Mouse (Mus musculus) mouse trophoblast stem cell (cell line): ENCODE results near the gene Gas7.

Experiments used
- in situ Hi-C, 2 experiments: fragments of 300-500 bp; cut with MseI, MboI; formaldehyde crosslinking; loops; 2 replicates in 1 of 2; 3 replicates in 1 of 2; pipeline ENCODE4 v1.15.1; 2025

Gene Gas7

DNA sequence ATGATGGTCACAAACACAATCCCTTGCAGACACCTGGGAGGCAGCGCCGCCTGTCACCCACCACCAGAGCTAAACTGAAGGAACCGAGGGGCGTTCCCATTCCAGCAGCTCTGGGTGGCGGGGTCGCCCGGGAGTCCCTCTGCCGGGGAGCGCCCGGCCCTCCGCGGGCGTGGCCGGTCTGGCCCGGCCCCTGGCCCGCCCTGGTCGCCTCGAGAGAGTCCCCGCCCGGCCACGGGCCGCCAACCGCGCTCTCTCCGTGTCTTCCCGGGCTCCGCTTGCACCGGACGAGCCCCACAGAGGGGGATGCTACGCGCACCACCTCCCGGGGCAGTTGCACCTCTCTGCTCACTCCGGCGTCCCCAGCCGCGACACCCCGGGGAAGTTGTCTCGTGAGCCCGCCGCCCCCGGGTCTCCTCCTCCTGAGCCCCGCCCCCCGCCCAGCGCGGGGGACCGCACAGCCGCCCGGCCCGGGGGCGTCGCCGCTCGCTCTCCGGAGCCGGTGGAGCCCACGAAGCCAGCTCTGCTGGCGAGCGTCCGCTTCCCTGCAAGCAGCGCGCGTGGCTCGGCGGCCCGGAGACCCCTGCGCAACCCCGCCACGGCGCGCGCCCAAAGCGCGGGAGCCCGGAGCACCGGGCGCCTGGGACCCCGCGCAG, at the start of gene Gas7:
Gas7 (plus strand) TSS at position 564 of the 653 bp plus-strand sequence.
- in situ Hi-C loops = no loop called here

DNA sequence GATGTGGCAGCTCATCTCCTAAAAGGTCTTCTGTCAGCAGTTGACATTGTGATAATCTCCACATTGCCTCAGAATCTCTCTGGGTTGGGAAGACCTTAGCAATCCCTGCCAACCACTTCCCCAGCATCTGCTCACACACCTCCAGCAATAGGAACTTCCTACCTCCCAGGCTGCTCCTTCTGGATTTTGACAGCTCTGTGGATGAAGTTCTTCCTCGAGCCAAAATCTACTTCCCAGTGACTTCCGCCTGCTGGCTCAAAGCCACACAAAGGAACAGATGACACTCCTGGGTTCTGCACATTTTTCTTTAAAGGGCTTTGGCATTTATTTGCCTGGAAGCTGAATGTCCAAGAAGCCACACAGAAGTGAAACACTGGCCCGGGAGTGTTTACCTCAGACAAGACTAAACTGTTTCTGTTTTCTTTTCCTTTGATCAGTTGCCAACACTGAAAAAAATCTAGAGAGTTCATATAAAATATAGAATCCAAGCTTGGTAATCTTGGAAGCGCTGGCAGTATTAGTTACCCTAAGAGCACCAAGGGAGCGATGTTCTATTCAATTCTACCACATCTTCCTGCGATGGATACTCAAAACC, 40.8 kb upstream of the Gas7 start:
- in situ Hi-C loops = no loop called here

DNA sequence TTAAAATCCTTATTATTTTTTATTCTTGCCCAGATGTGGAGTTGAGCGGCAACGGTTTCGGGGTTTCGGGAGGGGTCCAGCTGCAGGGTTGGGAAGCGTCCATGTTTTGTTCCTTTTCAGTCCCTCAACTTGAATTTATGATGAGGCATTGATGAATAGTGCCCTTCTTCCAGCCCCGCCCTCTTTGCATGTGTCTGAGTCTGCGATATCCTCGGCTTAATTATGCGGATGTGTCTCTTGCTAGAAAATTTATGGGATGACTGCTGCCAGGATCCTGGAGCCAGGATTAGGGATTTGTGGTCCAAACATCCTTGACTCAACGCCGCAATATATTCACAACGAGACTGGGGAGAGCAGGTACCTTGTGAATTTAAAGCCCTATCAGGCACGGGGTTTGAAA, 31.7 kb upstream of the Gas7 start:
- in situ Hi-C loops = loop anchor here in 1 of 2 experiments (10.0 kb wide), 1 partner anchor 221 kb away; no protein-coding TSS in a partner anchor

DNA sequence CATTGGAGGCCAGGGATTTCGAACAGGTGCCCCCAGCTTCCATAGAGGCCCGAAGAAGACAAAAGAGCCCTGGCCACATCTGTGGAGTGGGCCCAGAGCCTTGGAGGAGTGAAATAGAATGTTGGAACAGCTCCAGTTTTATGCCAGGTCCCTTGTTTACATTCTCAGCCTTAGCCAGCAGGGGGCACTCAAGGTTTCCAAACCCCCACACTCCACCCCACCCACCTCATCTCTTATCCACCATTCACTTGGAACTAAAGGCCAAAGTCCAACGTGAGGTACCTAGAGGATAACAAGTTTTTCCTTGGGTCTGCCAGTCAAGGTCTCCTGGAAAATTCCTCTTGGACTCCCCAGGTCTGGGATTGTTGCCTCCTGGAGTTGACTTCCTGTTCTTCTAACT, 27.0 kb upstream of the Gas7 start:
- in situ Hi-C loops = loop anchor here in 1 of 2 experiments (10.0 kb wide), 1 partner anchor 217 kb away; no protein-coding TSS in a partner anchor

DNA sequence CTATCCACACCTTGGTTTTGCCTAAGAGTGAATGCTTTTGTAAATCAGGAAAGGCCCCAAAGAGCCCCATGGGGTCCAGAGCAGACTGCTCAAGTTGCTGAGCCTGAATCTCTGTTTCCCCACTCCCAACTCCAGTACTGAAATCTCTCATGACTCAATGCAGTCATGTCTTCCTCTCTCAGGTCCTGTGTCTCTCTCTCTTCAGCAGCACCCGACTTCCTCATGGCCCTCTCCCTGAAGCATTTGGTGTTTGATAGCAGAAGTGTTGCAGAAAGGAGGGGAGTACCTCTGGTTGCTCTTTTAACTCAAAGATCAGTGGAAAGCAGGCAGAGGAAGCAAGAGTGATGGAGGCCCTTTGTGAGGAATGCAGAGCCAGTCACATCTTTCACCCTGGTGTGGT, 25.4 kb upstream of the Gas7 start:
- in situ Hi-C loops = loop anchor here in 1 of 2 experiments (10.0 kb wide), 1 partner anchor 215 kb away; no protein-coding TSS in a partner anchor

DNA sequence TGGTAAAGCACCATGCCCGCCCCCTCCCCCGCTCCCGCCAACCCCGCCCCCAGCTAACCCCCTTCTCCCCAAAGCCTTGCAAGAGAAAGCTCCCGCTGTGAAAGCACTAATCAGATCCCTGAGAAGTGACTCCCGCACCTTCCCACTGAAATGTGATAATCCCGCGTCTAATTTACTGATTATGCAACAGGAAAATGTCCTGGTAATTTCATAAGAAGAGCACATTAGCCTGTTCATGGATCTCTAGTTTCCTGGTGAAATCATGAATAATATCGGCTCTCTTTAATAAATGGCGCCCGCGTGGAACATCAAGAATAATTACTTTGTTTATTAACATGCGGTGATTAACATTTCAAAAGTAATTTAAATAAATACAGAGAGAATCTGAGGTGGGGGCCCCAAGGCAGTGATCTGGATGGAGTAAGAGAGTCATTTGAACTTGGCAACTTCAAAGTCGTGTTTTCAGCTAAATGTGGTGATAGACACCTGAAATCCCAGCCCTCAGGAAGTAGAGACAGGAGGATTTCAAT, 24.1 kb upstream of the Gas7 start:
- in situ Hi-C loops = no loop called here

DNA sequence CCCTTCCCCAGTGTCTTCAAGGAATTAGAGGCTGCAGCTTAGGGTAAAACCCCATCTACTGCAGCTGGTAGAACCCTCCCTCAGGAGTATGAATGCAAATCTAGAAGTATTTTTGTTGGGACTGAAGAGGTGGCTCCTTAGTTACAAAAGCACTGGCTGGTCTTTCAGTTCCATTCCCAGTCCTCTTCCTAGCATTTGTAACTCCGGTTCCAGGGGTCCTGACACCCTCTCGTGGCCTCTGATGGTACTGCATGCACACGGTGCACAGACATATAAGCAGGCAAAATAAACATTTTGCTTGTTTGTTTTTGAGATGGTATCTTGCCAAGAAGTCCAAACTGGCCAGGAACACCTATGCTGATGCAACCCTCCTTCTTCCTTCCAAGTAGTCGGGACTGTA, 23.4 kb upstream of the Gas7 start:
- in situ Hi-C loops = no loop called here

DNA sequence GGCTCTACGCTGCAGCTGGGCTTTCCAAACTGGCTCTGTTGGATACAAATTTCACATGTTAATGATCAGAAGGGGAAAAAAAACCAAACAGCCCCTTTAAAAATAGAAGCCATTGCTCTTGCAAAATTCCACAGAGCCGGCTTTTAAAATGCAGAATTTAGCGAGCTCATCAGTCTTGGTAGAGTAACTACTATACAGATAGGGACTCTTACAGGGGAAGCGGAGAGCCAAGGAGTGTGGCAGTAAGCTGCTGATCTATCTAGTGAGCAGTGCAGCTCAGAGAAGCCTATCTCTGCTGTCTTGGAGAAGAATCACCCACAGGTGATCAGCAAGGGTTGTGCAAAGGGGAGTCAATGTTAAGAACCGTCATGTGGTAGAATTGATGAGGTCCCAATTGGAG, 21.5 kb upstream of the Gas7 start:
- in situ Hi-C loops = no loop called here

DNA sequence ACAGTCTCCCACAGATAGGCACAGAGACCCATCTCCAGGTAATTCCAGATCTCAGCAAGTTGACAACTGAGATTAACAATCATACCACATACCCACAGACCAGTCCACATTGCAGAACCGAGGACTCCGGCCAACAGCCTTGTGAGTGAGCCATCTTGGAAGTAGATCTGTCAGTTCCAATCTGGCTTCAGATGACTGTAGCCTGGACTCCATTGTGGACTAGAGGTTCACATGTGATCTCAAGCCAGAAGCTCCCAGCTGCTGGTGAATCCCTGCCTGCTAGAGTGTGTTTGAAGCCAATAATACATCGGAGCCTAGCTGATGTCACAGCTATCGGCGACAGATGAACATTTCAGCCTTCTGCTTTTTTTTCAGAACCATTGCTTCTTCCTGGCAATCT, 16.5 kb upstream of the Gas7 start:
- in situ Hi-C loops = no loop called here

DNA sequence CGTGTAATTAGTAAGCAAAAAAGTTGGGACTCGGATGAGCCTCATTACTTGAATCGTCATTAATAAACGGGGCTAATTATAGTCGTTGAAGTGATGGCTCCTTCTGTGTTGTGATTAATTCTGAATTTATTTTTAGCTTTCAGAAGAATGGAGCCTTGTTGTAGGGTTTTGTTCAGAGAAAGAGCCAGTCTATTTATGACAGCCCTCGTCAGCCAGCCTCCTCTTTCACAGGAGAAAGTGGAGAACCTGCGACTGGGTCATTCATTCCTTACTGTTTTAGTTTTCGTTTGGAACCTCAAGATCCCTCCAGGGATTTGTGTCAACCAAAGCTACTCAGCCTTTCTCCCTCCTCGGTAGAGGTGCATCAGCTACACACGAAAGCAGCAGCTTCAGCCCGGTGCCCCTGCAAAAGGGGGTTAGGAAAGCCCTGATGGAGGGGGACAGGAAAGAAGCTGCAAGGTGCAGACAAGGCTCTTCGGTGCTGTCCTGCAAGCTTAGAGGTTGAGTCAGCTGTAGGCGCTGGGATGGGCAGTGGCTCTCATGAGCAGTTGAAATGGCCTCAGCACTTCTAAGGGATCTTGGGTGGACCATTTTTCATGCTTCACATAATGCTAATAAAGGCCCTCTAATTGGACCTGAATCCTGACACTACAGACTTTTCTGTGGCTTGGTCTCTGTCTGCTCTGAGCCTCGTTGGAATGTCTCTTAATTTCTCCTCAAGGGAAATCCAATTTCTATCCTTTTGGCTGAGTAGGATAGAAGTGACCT, 10.0 kb upstream of the Gas7 start:
- in situ Hi-C loops = no loop called here

DNA sequence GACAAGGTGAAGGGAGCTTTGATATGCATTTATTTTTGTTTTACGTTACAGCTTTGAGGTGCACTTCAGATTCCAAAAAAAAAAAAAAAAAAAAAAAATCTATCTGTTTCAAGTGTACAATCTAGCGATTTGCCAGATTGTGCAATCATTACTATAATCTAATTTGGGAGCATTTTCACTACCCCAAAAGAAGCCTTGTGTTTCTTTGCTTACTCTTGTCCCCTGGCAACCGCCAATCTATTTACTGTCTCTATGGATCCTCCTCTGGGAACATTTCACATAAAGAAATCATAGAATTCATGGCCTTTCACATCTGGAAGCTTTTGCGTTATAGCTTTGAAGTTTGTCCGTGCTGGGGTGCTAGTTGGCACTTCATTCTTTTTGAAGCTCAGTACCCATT, 3.7 kb upstream of the Gas7 start:
- in situ Hi-C loops = no loop called here

DNA sequence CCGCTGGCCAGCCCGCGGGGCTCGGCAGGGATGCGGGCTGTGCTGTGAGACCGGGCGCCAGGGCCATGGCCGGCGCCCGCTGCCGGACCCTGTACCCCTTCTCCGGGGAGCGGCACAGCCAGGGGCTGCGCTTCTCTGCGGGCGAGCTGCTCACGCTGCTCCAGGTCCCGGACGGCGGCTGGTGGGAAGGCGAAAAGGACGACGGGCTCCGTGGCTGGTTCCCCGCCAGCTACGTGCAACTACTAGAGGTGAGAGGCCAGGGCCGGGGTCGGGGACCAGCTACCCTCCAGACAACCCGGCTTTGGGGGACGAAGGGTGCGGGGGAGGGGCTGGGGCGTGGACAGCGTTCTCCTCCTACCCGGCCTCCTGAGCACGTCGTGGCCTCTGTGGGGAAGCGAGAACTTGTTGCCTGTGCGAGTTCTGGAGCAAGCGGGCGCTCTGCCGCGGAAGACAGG, 317 bp downstream of the Gas7 start:
- in situ Hi-C loops = no loop called here

DNA sequence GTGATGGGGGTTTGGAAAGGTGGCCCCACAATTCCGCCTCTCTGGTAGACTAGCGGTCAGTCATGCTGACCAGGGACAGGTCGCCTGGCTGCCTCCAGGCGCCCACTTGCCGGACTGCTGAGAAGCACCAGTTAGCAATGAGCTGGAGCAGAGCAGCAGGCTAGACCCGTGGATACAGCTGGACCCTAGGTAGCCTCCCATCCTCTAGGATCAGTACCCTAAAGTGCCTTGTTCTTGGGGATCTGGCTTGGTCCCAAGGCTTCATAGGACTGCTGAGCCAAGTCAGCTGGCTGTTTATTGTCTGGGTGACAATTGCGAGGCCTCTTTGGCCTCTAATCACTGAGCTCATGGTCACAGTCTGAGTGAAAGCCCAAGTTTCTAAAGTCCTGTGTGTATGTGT, 792 bp downstream of the Gas7 start:
- in situ Hi-C loops = no loop called here

DNA sequence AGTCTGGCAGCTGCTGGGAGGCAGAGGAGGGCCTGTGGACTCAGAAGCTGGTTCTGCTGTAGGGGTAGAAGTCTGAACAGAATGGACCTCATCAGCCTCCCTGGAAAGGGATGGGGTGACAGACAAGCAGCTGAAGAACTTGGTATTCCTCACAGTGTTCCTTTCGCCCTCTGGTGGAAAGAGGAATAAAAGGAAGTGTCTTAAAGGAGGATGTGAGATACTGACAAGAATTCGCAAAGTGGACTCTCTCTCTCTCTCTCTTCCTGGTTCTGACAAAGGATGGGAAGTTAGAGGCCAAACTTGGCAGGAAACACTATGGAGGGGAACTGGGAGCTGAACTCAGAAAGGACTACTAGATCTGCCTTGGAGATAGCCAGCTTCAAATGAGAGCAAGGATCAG, 2.9 kb downstream of the Gas7 start:
- in situ Hi-C loops = no loop called here

DNA sequence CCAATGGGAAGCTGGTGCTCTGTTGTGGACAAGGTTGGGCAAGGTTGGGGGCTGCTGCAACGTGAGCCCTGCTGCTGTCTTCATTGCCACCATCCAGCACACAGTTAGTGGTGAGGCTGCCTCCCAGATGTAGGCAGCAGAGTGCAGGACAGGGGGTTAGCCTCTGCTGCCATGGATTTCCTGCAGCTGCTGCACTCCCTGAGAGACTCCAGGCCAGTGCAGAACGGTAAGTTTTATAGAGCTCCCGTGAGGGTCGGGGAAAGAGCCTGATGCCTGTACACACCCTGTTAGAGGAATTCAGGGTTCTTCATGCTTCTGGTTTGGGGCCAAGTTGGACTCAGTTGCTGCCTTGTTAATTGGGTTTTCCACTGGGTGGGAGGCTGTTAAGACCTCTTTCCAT, 11.9 kb downstream of the Gas7 start:
- in situ Hi-C loops = no loop called here

DNA sequence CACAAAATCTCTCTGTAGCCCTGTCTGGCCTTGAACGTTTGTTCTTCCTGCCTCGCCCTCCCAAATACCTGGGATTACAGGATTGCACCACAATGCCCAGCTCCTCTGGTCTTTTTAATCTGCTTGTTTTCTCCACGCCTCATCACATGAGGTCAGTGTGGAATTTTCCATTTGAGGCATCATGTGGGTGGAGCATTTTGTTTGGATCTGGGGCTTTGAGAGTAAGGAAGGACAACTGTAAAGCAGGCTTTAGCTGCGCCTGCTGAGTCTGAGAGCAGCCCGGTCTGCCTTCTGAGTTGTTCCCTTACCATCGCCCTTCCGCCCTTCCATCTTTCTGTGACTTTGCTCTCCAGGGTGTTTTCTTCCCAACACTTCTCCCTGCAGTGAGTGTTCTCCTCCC, 13.6 kb downstream of the Gas7 start:
- in situ Hi-C loops = no loop called here

DNA sequence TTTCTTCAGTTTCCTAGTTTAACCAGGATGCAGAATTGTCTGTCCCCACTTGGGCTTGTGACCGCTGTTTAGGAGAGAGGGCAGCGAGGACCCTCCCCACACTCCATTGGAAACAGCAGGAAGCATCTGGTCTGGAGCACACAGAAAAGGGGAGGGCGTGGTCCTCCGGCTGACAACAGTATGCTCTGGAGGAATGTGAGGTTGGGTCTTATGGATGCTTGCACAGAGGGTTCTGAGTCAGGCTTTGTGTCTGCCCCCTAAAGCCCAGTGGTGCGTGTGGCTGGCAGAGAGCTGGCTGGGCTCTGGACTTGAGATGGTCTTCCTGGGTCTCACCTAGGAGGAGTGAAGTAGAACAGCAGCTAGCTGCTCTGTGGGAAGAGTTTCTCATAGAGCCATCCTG, 19.4 kb downstream of the Gas7 start:
- in situ Hi-C loops = no loop called here

DNA sequence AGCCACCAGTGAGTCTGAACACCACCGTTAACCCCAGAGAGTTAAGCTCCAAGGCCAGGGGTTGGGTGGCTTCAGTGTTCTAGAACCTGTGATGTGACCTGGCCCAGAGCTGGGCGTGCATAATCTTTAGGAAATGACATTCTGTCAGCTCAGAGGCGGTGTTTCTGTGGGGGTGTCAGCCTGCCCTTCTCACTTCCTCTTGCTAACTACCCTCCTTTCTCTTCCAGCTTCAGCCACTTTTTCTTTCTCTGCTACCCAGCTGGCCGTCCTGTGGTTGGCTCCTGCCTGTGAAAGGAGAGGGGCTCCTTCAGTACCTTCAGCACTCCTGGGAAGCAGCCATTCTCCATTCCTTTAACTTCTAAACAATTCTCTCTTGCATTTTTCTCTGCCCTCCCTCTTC, 24.3 kb downstream of the Gas7 start:
- in situ Hi-C loops = no loop called here

DNA sequence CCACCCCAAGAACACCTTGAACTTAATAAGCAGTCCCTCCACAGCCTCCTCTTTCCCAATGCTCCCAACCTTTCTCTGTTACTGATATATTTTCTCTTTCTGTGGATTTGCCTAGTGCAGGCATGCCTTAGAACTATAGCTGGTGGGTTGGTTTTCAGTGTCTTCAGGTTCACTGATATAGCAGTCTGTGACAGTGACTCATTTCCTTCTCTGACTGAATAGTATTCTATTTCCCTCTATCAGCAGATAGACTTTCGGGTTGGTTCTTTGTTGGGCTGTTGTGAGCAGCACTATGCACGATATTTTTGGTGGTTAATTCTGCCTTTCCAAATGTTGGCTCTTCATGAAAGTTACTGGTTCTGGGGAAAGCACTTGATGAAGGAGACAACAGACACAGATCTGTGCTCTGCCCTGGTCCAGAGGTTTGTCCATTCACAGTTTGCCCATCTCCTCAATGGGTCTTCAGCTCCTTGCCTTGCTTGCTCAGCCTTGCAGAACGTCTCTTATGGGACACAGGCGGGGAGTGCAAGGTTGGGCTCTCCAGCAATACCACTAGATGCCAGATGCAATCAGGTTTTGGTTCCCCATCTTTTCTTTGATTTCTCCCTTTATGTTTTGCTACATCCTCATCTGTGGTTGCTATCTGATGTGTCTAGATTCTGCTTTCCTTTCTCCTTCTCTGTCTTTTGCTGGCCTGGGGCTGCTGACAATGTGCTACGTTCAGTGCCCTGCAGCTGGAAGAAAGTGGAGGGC, 25.1 kb downstream of the Gas7 start:
- in situ Hi-C loops = no loop called here

DNA sequence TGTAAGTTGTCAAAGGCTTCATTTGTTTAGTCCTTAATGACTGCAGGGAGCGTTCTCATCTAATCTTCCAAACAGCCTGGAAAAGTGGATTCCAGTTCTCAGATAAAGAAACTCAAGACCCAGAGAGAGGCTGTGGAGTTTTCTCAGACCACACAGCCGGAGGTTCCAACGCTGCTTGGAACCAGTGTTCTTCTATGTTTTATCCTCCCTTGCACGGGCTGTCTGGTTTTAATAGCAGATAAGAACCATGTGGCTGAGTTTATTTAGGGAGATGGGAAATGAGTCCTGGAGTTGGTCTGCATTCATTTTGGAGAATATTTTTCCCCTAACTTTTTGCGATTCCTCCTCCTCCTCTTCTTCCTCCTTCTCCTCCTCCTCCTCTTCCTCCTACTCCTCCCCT, 26.5 kb downstream of the Gas7 start:
- in situ Hi-C loops = no loop called here

DNA sequence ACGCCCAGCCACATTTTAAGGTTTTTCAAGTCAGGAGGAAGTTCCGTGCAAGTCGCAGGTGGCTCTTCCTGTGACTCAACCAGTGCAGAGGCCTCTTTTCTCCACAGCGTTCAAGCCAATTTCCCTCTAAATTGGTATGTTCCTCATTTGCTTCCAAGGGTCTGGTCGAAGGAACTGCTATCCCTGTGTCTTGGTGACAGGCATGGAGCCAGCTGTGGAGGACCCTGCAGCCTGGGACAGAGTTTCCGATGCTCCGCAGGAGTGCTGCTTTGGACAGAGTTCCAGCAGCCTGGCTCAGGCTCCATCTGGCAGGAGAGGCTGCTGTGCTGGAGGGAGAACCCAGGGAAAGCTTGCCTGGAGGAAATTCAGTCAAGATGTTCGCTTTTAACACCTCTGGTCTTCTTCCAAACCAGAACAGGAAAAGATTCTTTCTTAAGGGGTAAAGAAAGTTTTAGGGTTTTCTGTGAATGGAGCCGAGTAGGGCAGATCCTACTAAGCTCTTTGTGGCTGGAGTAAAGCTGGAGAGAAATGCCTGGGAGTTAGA, 27.1 kb downstream of the Gas7 start:
- in situ Hi-C loops = no loop called here

DNA sequence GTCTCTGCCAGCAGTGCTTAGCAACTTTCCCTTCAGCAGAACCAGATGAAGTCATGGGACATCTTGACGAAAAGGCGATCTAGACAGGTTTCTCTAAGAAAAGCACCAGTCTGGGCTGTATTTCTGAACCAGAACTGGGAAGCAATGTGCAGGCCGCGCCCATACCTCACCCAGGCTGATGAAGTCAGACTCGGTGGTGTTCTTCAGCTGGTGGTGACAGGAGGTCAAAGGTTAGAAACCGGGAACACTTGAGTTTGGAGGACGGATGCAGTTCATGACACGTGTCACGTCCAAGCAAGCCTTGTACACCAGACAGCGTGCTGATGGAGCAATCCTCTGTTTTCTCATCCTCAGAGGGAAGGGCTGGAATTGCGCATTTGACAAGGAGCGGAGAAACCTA, 32.9 kb downstream of the Gas7 start:
- in situ Hi-C loops = no loop called here
